Mouse (Mus musculus): ENCODE data around the gene Tut1. TPM values are rescaled to one million over a fixed set of nuclear protein-coding genes. Genes with fewer than 3 reads are reported as not detected.
A peak's percentile ranks its signal among the peaks of the same experiment; 100 is the strongest.

Tut1 gene
- total RNA-seq, 2 experiments from 2014 or later = 15.6 to 16.2 TPM

GRCm38 (mm10) chr19:8982303-8983149 is 28.9 kb downstream of the Tut1 start:
- no peak for DNase-seq (ENCODE audit: low spot score in 2 of 2)

- no peak for DNase-seq (ENCODE audit: low spot score in 2 of 2)
Measured at GRCm38 (mm10) chr19:8983150-8983650, 29.6 kb downstream of the Tut1 start.

DNA sequence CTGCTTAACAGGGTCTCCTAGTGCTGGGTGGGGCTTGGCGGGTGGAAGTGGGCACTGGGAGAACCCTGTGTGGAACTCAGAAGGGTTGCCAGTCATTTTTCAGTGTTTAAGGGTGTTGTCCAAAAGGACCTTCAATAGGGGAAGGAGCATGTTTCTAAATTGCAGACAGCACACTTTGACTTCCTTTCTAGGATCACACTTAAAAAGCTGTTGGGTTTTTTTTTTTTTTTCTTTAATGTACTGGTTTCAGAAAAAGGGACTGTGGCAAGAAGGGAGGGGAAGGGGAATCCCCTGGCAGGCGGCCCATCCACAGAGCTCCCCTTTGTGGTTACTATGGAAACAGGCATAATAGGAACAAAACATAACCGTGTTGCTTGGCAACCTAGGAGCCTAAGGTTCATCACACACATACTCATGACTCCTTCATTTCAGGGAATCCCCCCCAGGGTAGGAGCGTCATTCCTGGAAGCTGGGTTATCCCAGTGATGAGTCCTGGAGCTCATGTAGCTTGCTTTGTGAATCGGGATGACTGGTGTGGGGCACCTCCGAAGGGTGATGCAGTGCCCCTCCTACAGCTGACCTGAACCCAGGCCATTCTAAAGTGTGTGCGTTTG is 30.7 kb downstream of the Tut1 start:
- peak; percentile 49 to 64 for DNase-seq (ENCODE audit: low spot score in 2 of 2)

- no peak for DNase-seq (ENCODE audit: low spot score in 2 of 2)
Measured at GRCm38 (mm10) chr19:8985891-8986290, 32.2 kb downstream of the Tut1 start.

DNA sequence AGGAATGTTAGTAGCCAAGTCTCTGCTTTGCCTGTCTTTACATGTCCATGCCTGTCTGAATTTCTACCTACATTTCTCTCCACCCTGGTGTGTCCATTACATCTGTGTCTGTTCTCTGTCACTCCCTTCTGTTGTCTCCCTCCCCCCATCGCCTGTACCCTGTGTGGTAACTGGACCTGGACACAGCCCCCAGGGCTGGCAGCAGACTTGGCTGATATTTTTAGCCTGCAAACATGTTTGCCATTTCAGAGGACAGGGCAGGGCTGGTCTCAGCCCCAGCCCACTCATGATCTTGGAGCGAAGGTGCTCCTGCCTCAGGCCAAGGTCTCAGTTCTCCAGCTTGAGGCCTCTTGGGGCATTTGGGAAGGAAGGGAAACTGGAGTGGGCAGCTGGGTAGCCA is 34.2 kb downstream of the Tut1 start:
- no peak for DNase-seq (ENCODE audit: low spot score in 2 of 2)

- DNase-seq (ENCODE audit: low spot score in 2 of 2) = no peak
Measured at GRCm38 (mm10) chr19:8988346-8989065, 34.9 kb downstream of the Tut1 start.

- peak in 1 of 2 experiments; percentile 31 for DNase-seq (ENCODE audit: low spot score in 2 of 2)
Measured at GRCm38 (mm10) chr19:8989066-8989566, 35.5 kb downstream of the Tut1 start, which contains the start of gene Ahnak. Gene Ahnak (plus strand): TSS chr19:8989284.

DNA sequence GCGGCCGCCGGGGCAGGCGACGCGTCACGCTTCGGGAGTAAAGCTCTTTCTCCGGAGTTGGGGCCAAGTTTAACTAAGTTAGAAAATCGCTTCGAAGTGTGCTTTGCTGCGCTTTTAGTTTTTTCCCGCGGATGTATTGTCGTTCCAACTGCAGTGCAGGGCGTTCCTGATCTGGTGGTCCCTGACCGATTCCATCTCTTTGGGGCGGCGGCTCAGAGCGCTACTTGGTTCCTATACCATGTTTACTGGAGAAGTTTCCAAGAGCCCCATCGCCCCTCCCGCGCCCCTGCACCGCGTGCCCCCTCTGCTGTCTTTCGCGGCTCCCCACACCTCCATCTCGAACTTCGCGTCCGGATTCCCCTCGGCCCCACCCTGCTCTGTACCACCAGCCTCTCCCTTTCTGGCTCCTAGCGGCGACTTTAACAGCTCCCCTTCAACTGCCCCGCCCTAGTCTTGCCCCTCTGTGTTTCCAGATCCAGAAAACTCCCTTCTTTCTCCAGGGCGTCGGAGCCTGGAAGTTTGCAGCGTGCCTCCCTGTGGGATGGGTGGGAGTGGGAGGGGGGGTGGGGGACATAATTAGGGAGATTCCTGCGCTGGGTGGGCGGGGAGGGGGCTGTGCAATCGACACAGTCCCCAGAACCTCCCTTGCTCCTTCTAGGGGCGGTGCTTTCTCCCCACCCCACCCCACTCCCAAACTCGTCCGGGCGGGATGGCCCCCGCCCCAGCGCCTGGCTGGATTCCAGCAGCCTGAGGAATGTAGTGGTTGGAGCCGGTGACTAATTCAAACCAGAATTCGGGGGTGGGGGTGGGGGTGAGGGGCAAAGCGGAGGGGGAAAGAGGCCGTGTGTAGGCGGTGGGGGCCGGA is 36.2 kb downstream of the Tut1 start:
- DNase-seq (ENCODE audit: low spot score in 2 of 2) = peak in 1 of 2 experiments; percentile 43

DNA sequence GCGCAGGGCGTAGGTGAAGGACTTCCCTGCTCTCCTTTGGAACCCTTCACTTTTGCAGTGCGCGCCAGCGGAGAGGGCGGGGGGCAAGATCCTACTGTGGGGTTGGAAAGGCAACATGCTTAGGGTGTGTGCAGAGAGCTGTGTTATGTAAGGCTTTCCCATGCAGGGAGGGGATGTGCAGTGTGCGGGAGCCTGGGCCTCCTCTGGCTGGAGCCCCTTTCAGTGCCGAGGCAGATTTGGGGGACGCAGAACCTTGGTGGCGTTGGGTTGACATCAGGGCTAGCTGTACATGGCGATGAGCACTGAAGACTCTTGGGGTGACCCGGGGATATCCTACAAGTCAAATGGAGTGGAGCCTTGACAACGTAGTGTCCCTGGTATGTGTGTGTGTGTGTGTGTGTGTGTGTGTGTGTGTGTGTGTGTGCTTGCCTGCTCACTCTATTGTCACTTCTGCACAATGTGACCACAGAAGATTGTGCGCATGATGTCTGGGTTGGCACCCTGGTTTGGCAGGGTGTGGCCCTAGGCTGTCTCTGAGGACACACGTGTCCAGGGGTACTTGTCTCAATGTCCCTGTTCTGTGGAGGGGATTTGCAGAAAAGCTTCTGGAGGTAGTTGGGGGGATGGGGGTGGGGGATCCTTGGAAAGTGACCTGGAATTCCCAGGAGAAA is 36.9 kb downstream of the Tut1 start:
- no peak for DNase-seq (ENCODE audit: low spot score in 2 of 2)

- DNase-seq (ENCODE audit: low spot score in 2 of 2) = no peak
Measured at GRCm38 (mm10) chr19:8991245-8991870, 37.7 kb downstream of the Tut1 start.

DNA sequence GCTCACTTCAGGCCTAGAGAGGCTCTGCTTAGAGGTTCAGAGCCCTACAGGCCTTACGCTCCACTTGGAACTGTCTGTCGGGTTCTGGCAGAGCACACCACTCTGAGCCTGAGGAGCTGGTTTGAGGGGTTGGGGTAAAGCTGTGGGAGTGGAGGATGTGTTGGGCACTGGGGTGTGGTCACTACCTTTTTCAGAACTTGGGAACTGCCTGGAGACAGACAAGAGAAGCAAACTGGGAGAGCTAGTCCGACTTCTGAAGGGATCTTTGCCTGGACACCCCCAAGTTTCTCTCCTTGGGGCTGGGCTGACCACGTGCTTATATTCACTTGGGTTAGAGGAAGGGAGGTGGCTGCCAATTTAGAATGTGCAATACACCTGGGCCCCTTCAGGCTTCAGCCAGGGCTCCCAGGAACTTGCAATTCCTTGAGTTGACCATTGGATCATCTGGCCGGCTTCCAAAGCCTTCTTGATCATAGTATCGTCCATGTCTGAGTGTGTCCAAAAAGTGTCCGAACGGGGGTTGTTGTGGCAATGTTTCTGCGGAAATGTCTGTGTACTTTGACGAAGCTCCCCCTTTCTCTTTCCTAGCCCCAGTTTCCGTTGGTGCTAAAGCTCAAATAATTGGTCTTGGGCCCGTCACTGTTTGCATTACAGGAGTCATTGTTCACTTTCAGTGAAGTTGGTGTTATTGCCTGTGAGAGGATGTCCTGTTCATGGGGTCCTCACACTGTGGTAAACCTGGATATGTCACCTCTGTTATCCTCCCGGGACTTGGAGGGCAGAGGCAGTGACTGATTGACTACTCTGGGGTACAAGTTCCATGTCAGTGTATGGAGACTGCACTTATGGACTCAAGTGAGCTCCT is 38.5 kb downstream of the Tut1 start:
- no peak for DNase-seq (ENCODE audit: low spot score in 2 of 2)

DNA sequence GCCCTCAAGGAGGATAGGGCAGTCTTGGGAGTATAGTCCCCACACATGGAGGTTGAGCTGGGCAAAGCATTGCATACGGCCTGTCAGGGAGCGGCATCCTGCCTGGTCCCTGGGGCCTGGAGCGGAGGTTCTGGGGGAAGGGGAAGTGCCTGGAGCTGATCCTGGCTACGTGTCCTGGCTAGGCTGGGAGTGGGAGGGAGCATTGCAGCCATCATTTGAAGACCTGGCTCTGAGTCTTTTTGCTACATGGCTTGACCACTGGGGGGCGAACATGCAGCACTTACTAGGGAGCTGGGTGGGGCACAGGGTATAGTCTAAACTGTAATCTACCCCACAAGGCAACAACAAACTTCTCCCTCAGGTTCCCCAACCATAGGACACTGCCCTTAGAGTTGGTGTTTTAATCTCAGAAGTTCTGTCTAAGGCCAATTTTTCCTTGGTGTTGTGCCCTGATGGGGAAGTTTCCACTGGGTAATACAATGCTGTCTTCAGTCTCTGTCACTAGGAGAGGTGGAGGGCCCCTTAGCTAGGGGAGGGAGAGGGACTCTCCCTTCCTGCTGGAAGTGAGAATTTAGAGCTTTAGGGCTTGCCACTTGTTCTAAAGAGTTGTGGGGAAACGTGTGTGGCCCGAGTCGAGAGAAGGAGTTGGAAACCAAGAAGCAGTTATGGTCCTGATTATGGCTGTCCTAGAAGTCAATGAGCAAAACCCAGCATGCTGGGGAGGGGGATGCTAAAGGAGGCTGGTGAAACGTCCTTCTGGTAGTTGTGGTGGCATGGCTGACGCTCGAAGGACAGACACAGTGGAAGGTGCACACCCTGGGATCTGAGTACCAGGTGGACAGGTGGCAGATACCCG is 39.4 kb downstream of the Tut1 start:
- peak; percentile 83 to 85 for DNase-seq (ENCODE audit: low spot score in 2 of 2)

DNA sequence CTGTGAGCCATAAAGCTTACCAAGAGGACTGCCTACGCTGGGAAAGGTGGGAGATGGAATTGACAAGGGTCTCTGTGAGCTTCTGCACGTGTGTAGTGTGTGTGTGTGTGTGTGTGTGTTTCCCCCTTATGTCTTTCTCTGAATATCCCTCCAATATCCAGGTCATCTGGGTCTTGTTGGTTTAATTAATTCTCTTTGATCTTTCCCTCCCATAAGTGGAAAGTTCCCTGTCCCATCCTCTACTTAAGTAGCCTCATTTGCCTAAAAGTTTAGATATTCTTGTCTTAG is 39.9 kb downstream of the Tut1 start:
- no peak for DNase-seq (ENCODE audit: low spot score in 2 of 2)

DNA sequence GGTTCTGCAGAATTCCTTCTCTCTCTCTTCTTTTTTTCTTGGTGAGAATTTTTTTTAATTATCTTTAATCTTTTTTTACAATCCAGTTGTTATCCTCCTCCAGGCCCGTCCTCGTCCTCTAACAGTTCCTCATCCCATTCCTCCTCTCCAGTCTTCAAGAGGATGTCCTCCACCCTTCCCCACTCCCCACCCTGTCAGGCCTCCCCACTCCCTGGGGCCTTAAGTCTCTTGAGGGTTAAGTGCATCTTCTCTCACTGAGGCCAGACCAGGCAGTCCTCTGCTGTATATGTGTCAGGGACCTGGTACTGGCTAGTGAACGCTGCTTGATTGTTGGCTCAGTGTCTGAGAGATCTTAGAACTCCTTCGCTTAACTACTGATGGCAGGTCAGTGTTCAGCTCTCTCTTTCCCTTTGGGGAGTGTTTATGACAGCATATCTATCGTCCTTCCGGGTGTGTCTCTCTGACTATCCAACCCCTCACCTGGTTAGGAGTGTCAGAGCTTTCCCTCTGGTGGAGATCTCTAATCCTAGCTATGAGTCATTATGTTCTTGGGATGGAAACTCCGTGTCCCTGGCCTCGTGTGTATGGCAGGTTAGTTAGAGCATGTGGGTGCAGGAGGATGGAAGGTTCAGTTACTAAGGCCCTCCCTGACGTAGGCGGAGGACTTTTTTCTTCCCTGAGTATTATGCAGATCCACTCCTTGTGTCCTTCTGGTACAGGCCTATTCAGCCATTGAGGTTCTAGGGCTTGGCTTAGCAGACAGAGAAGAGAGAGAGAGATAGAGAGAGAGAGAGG is 41.4 kb downstream of the Tut1 start:
- no peak for DNase-seq (ENCODE audit: low spot score in 2 of 2)

GRCm38 (mm10) chr19:8996601-8997000 is 43.0 kb downstream of the Tut1 start:
- DNase-seq (ENCODE audit: low spot score in 2 of 2) = no peak

DNA sequence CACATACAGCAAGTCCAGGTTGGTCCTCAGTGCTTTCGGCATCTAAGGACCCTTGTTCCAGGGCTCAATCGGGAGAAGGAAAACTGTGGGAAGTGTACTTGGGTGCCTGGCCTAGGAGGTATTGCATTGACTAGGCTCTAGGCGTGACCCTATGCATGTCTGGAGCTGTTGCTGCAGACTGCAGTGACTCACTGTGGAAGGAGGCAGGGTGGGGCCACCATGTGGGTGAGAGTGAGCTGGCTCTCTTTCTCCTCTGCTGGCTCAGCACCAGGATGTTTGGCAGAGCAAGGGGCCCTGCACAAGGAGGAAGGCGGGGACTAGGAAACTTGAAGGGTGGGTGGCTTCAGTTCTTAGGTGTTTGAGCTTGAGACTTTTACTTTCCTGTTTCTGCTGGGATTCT is 43.9 kb downstream of the Tut1 start:
- peak; percentile 48 to 52 for DNase-seq (ENCODE audit: low spot score in 2 of 2)

GRCm38 (mm10) chr19:8998546-8998945 is 44.9 kb downstream of the Tut1 start:
- DNase-seq (ENCODE audit: low spot score in 2 of 2) = no peak
